Mouse (Mus musculus): ENCODE measurements at regions not wholly inside any gene's neighbourhood (a gene's known extent, or its start where the extent isn't known, plus 50 kb on each side); places are given as distances from the start of the nearest gene placed in this dataset.

DNA sequence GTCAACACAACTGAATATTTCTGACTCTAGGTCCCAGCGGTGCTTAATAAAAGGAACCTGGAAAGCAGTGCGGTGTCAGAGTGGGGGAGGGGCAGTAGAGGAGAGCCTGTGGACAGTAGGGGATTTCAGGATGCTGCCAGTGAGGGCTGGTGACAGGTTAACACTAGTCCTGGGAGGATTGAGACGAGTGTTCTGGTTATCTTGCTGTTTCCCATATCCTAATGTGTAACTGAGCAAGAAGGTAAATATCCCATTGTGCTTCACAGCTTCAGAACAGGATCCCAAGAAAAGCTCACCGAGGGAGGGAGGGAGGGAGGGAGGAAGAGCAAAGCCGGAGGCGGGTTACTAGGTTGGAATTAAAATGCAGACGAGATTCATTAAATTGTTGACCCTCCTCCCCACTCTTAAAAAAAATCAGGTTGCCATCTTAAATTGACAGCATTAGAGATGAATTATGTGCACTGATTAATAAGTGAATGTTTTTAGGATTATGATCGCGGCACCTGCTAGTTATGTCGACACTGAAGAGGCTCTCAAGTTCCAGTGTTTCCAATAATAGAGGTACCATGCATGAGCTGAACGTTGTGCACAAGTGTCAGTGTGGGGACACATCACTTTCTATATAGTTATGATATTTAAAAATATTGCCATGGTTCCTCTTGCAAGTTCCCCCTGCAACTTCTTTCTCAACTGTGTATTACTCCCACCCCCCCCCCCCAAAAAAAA is 1053.3 kb downstream of the 5730522E02Rik start:
- no peak for DNase-seq

DNA sequence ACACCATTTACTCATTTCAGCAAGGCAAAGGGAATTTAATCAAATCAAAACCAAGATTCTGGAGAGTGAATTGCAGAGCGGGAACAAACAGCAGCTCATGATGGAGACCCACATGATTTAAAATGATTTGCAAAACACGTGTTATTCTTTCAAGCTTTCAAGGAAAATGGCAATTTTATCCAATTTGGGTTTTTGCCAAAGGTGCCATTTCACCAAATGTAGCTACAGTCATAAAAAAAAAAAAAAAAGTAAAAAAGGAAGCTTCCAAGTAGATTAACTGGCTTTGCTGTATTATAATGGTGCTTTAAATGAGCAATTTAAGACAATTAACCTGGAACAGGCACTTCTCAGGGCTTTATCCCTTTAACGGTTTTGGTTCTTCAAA is 1052.7 kb downstream of the 5730522E02Rik start:
- DNase-seq = no peak

DNA sequence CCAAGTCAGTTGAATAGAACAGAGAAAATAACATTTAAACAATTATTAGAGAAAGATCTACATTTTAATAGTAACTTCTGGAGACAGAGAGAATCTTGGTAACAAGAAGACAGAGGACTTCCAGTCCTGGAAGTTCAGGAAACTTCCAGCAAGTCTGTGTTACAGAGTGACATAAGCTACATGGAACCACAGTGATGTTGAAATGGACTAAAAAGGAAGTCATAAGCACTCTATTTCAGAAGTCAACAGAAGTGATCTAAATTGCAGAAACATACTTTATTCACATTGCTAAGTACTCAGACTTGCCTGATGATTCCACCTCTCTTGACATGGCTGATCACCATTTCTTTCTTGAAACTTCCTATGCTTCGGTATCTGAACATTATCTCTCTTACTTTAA is 1051.7 kb downstream of the 5730522E02Rik start:
- DNase-seq = no peak

DNA sequence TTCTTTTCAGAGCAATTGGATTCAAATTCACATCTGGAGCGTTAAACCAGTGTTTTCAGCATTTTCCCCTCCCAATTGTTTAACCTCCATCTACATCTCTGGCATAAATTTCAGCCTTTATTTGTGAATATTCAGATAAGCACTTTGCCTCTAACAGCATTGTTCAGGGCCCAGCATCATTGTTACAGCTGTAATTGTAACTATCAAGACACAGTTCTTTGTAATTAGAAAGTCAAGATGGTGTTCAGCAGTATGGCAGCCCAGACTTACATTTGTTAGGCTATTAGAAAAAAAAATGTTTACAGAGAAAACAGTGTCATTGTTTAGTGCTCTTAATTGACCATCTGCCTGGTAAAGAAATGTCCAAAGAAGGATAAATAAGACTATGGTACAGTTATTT is 1042.6 kb downstream of the 5730522E02Rik start:
- no peak for DNase-seq

DNA sequence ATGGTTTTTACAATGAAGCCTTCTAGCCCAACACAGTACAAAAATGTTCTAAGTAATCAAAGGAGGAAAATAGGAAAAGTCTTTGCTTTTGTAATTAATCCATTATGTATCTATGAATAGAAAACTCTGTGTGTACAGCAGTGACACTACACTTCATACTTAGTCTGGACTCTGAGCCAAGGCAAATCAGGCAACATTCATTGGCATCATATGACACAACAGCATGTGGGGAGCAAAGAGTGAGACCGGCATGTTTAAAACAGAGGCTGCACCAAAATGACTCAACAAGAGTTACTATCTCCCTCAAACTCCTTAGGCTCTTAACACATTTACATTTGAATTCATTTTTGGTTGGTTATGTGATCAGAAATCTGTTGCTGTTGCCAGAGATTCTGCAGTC is 1039.5 kb downstream of the 5730522E02Rik start:
- no peak for DNase-seq
